Mouse (Mus musculus): ENCODE measurements around the gene Gsdme. TPM values are rescaled to one million over a fixed set of nuclear protein-coding genes. Genes with fewer than 3 reads are reported as not detected.

Gsdme gene
- total RNA-seq, 2 experiments from 2014 or later = 1.7 to 2.2 TPM

GRCm38 (mm10) chr6:50244967-50245366, 18.7 kb downstream of the Gsdme start:
- no peak for DNase-seq

GRCm38 (mm10) chr6:50244126-50244525, 19.5 kb downstream of the Gsdme start:
- no peak for DNase-seq

GRCm38 (mm10) chr6:50240437-50240836, 23.2 kb downstream of the Gsdme start:
- DNase-seq = no peak

- no peak for DNase-seq
Observed at GRCm38 (mm10) chr6:50239902-50240301, 23.8 kb downstream of the Gsdme start.

- DNase-seq = no peak
Observed at GRCm38 (mm10) chr6:50237963-50238362, 25.7 kb downstream of the Gsdme start.

GRCm38 (mm10) chr6:50232984-50233383, 30.7 kb downstream of the Gsdme start:
- DNase-seq = no peak

- no peak for DNase-seq
Observed at GRCm38 (mm10) chr6:50231288-50231687, 32.4 kb downstream of the Gsdme start.

GRCm38 (mm10) chr6:50228180-50228579, 35.5 kb downstream of the Gsdme start:
- no peak for DNase-seq

- DNase-seq = no peak
Observed at GRCm38 (mm10) chr6:50225232-50225631, 38.4 kb downstream of the Gsdme start.

GRCm38 (mm10) chr6:50223606-50224005, 40.1 kb downstream of the Gsdme start:
- DNase-seq = no peak

- no peak for DNase-seq
Observed at GRCm38 (mm10) chr6:50222986-50223385, 40.7 kb downstream of the Gsdme start.

GRCm38 (mm10) chr6:50222351-50222750, 41.3 kb downstream of the Gsdme start:
- no peak for DNase-seq

GRCm38 (mm10) chr6:50220863-50221262, 42.8 kb downstream of the Gsdme start:
- DNase-seq = peak; percentile 54

GRCm38 (mm10) chr6:50219066-50219465, 44.6 kb downstream of the Gsdme start:
- no peak for DNase-seq

GRCm38 (mm10) chr6:50218628-50219027, 45.0 kb downstream of the Gsdme start:
- DNase-seq = no peak

- DNase-seq = no peak
Observed at GRCm38 (mm10) chr6:50215986-50216385, 47.7 kb downstream of the Gsdme start.

GRCm38 (mm10) chr6:50215373-50215745, 48.3 kb downstream of the Gsdme start:
- no peak for DNase-seq

- no peak for DNase-seq
Observed at GRCm38 (mm10) chr6:50214711-50215372, 48.8 kb downstream of the Gsdme start.

GRCm38 (mm10) chr6:50205093-50205492, 58.6 kb downstream of the Gsdme start:
- no peak for DNase-seq

GRCm38 (mm10) chr6:50204356-50204755, 59.3 kb downstream of the Gsdme start:
- DNase-seq = no peak

GRCm38 (mm10) chr6:50193851-50194250, 69.8 kb downstream of the Gsdme start:
- DNase-seq = no peak

- no peak for DNase-seq
Observed at GRCm38 (mm10) chr6:50192822-50193221, 70.8 kb downstream of the Gsdme start.

- no peak for DNase-seq
Observed at GRCm38 (mm10) chr6:50192169-50192568, 71.5 kb downstream of the Gsdme start.

- DNase-seq = no peak
Observed at GRCm38 (mm10) chr6:50191605-50192004, 72.1 kb downstream of the Gsdme start.

- DNase-seq = no peak
Observed at GRCm38 (mm10) chr6:50189376-50189775, 74.3 kb downstream of the Gsdme start.
